Mouse (Mus musculus) C2C12 (cell line): ENCODE data around the gene Aph1c. TPM values are rescaled to one million over a fixed set of nuclear protein-coding genes. Genes with fewer than 3 reads are reported as not detected.
"Not testable (repeated sequence)": the region's sequence is repeated elsewhere in the genome, so short reads cannot be mapped to it uniquely, and the experiment has no call there.

Experiments used
- H3K27me3 ChIP-seq: one replicate; pipeline ENCODE4 v1.6.1; 2011; ENCODE audit not compliant: control insufficient read depth, insufficient read depth, insufficient read length
- H3K36me3 ChIP-seq: one replicate; pipeline ENCODE4 v1.6.1; 2011; ENCODE audit not compliant: control insufficient read depth, insufficient read depth
- H3K4me3 ChIP-seq: one replicate; pipeline ENCODE4 v1.5.1; 2011; ENCODE audit warnings: mild to moderate bottlenecking, control low read depth; ENCODE audit not compliant: poor library complexity, insufficient read depth, severe bottlenecking
- H3K79me2 ChIP-seq: one replicate; pipeline ENCODE4 v1.6.1; 2011; ENCODE audit not compliant: control insufficient read depth, insufficient read depth
- H3K79me3 ChIP-seq: one replicate; pipeline ENCODE4 v1.6.1; 2011; ENCODE audit warnings: low read depth, control low read depth
- H3ac ChIP-seq: one replicate; pipeline ENCODE3; 2011; ENCODE audit warnings: low read depth; ENCODE audit not compliant: control insufficient read depth, insufficient read length
- CEBPB ChIP-seq: IDR thresholded peaks from one replicate; pipeline ENCODE4 v1.6.1; 2011; ENCODE audit warnings: low read depth, mild to moderate bottlenecking, control low read depth, moderate library complexity
- CTCF ChIP-seq: IDR thresholded peaks from one replicate; pipeline ENCODE4 v1.5.1; 2011; ENCODE audit not compliant: control insufficient read depth, insufficient read depth, insufficient read length
- FOSL1 ChIP-seq: IDR thresholded peaks from one replicate; pipeline ENCODE4 v1.8.0; 2011; ENCODE audit warnings: mild to moderate bottlenecking, low read length; ENCODE audit not compliant: poor library complexity, insufficient read depth, severe bottlenecking
- MAX ChIP-seq: IDR thresholded peaks from one replicate; pipeline ENCODE4 v1.6.1; 2011; ENCODE audit warnings: mild to moderate bottlenecking, control low read depth
- MYOD1 ChIP-seq: IDR thresholded peaks from one replicate; pipeline ENCODE4 v1.6.1; 2011; ENCODE audit warnings: low read depth; ENCODE audit not compliant: control insufficient read depth, insufficient read length
- MYOG ChIP-seq: IDR thresholded peaks from one replicate; pipeline ENCODE4 v1.6.1; 2011; ENCODE audit not compliant: control insufficient read depth, insufficient read length; ENCODE audit errors: extremely low read depth
- USF1 ChIP-seq: IDR thresholded peaks from one replicate; pipeline ENCODE4 v1.6.1; 2011; ENCODE audit warnings: low read depth, mild to moderate bottlenecking, control low read depth, moderate library complexity
- polyA plus RNA-seq: library from polyadenylated mRNA; unstranded; fragments of >200 nt; fragmentation: generic; extraction: Trizol; gene quantifications from one replicate; pipeline ENCODE4 v1.2.1, GENCODE M21; 2012; ENCODE audit warnings: missing spikeins

Aph1c gene
- polyA plus RNA-seq, 1 experiment, result 0.49 TPM

GRCm38 (mm10) chr9:66878899-66879298 lies 44.4 kb upstream of the Aph1c start:
- H3K79me3 ChIP-seq, result peaks cover 2% of the 10 kb centered on the region
- no peaks in the 10 kb centered on the region for H3K36me3 ChIP-seq
- H3K79me2 ChIP-seq, result no peaks in the 10 kb centered on the region
- no peaks in the 10 kb centered on the region for H3K27me3 ChIP-seq
- TF ChIP-seq FOSL1 (no peak), USF1 (no peak), CEBPB (no peak), MYOG (no peak), CTCF (no peak)
- no peak overlapping the region for H3K4me3 ChIP-seq
- H3ac ChIP-seq, result no peak overlapping the region

- peaks cover 2% of the 10 kb centered on the region for H3K79me3 ChIP-seq
- no peaks in the 10 kb centered on the region for H3K36me3 ChIP-seq
- H3K79me2 ChIP-seq, result no peaks in the 10 kb centered on the region
- no peak for TF ChIP-seq MYOG
- TF ChIP-seq CEBPB, result no peak
- peak; percentile 14 for TF ChIP-seq FOSL1
- H3K4me3 ChIP-seq, result no peak overlapping the region
- H3ac ChIP-seq, result no peak overlapping the region
- H3K27me3 ChIP-seq, result no peaks in the 10 kb centered on the region
Observed at GRCm38 (mm10) chr9:66876577-66876976, 42.1 kb upstream of the Aph1c start.

GRCm38 (mm10) chr9:66874297-66874696 lies 39.8 kb upstream of the Aph1c start:
- TF ChIP-seq MYOG (no peak), MAX (no peak), FOSL1 (no peak), MYOD1 (no peak), CTCF (no peak), USF1 (no peak), CEBPB (no peak)
- H3K4me3 ChIP-seq, result no peak overlapping the region

GRCm38 (mm10) chr9:66873531-66873930 lies 39.0 kb upstream of the Aph1c start:
- Histone ChIP-seq H3K27me3 (no peaks in the 10 kb centered on the region), H3K36me3 (no peaks in the 10 kb centered on the region), H3ac (no peak overlapping the region), H3K4me3 (no peak overlapping the region), H3K79me2 (no peaks in the 10 kb centered on the region), H3K79me3 (peaks cover 5% of the 10 kb centered on the region)
- TF ChIP-seq CTCF, result no peak
- no peak for TF ChIP-seq MYOD1
- no peak for TF ChIP-seq USF1
- no peak for TF ChIP-seq FOSL1
- no peak for TF ChIP-seq MYOG
- TF ChIP-seq MAX, result no peak
- TF ChIP-seq CEBPB, result no peak

More at GRCm38 (mm10) chr9:66874297-66874696, 39.8 kb upstream of the Aph1c start:
- H3K36me3 ChIP-seq, result no peaks in the 10 kb centered on the region
- no peak overlapping the region for H3ac ChIP-seq
- H3K27me3 ChIP-seq, result no peaks in the 10 kb centered on the region
- H3K79me3 ChIP-seq, result peaks cover 4% of the 10 kb centered on the region
- no peaks in the 10 kb centered on the region for H3K79me2 ChIP-seq

- H3K79me3 ChIP-seq, H3K4me3 ChIP-seq, H3K27me3 ChIP-seq, H3K79me2 ChIP-seq, H3ac ChIP-seq, H3K36me3 ChIP-seq: not testable (repeated sequence)
Observed at GRCm38 (mm10) chr9:66873009-66873408, 38.5 kb upstream of the Aph1c start.

- Histone ChIP-seq H3K79me3 (peaks cover 5% of the 10 kb centered on the region), H3K36me3 (no peaks in the 10 kb centered on the region), H3K79me2 (no peaks in the 10 kb centered on the region), H3K4me3 (no peak overlapping the region), H3ac (no peak overlapping the region), H3K27me3 (no peaks in the 10 kb centered on the region)
- TF ChIP-seq MAX (no peak), FOSL1 (no peak), USF1 (no peak), CTCF (no peak), CEBPB (no peak), MYOG (no peak), MYOD1 (no peak)
Observed at GRCm38 (mm10) chr9:66872015-66872727, 37.6 kb upstream of the Aph1c start.
